22 mouse cellular contexts compared by ENCODE assay signal in genomic region chr5:97533733-97534132, GRCm38 (mm10).
DNase-seq lines count a peak whose midpoint lies in the region; ATAC-seq and TF ChIP-seq lines count a peak whose summit lies in the region.
"Had no signal": no experiment of that assay in that cellular context is flagged by ENCODE, and none has a peak within 500 bp of the region (broad histone marks: within the 10 kb centered on the region; RNA-seq: fewer than 3 reads in every experiment).

No protein-coding gene starts in this region.

- no peak overlapping the region for H3K9ac ChIP-seq in forebrain, postnatal 0 days

- no peak overlapping the region for H3K27ac ChIP-seq in forebrain, postnatal 0 days (ENCODE audit: low read depth, low read length)
- no peak overlapping the region for H3K27ac ChIP-seq in forebrain, embryonic 10.5 days
- no peak overlapping the region for H3K27ac ChIP-seq in testis, adult 2 months (ENCODE audit: control insufficient read depth, insufficient read depth, low read depth, low read length)

- no peaks in the 10 kb centered on the region for H3K36me3 ChIP-seq in forebrain, postnatal 0 days (ENCODE audit: insufficient read depth)
- H3K36me3 ChIP-seq in forebrain, embryonic 10.5 days (replicated peaks), result no peaks in the 10 kb centered on the region
- no peaks in the 10 kb centered on the region for H3K36me3 ChIP-seq in megakaryocyte, embryonic 14.5 days (replicated peaks; ENCODE audit: low read length)
- no peaks in the 10 kb centered on the region for H3K36me3 ChIP-seq in testis, adult 2 months (ENCODE audit: control insufficient read depth, insufficient read depth, low read length)
- H3K36me3 ChIP-seq: G1E had no signal

- TF ChIP-seq CTCF in forebrain, postnatal 0 days (IDR thresholded peaks at IDR 0.05; ENCODE audit: low read depth), result no peak
- TF ChIP-seq CTCF in testis, adult 2 months (IDR thresholded peaks at IDR 0.05; ENCODE audit: control insufficient read depth, insufficient read depth, insufficient replicate concordance, low read depth, low read length), result no peak

- H3K4me1 ChIP-seq in forebrain, postnatal 0 days (ENCODE audit: insufficient read depth), result no peaks in the 10 kb centered on the region
- H3K4me1 ChIP-seq in forebrain, embryonic 10.5 days, result peaks cover 9% of the 10 kb centered on the region
- no peaks in the 10 kb centered on the region for H3K4me1 ChIP-seq in megakaryocyte, embryonic 14.5 days
- no peaks in the 10 kb centered on the region for H3K4me1 ChIP-seq in testis, adult 2 months (ENCODE audit: control insufficient read depth, insufficient read depth, low read length)

- no peak overlapping the region for H3K4me3 ChIP-seq in forebrain, postnatal 0 days (ENCODE audit: low read depth, low read length)
- no peak overlapping the region for H3K4me3 ChIP-seq in forebrain, embryonic 10.5 days
- peak overlapping the region; percentile 33 for H3K4me3 ChIP-seq in megakaryocyte, embryonic 14.5 days (replicated peaks)
- H3K4me3 ChIP-seq in testis, adult 2 months (ENCODE audit: control insufficient read depth, low read depth, low read length), result peak overlapping the region; percentile 30

- no peaks in the 10 kb centered on the region for H3K9me3 ChIP-seq in forebrain, postnatal 0 days (ENCODE audit: low read length)
- H3K9me3 ChIP-seq in forebrain, embryonic 10.5 days, result no peaks in the 10 kb centered on the region
- no peaks in the 10 kb centered on the region for H3K9me3 ChIP-seq in megakaryocyte, embryonic 14.5 days

- WGBS in forebrain, postnatal 0 days, result 63% methylated on average over 5 of the region's 5 CpGs
- WGBS in forebrain, embryonic 10.5 days, result 84% methylated on average over 5 of the region's 5 CpGs

- ATAC-seq in forebrain, postnatal 0 days, result peak; percentile 43; the same call in 1 of the 2 replicates
- peak; percentile 92 for ATAC-seq in frontal cortex, adult (ENCODE audit: low TSS enrichment)
- no peak for ATAC-seq in megakaryocyte, adult 5-6 weeks (ENCODE audit: poor library complexity, severe bottlenecking)
- ATAC-seq: activated CD4-positive, CD25-positive, alpha-beta regulatory T cell, adult 4 months; CD4-positive, CD25-positive, alpha-beta regulatory T cell, adult 4 months; Patski had no signal

- no peak overlapping the region for H3K4me2 ChIP-seq in forebrain, postnatal 0 days (ENCODE audit: low read depth)

- no peaks in the 10 kb centered on the region for H3K27me3 ChIP-seq in forebrain, postnatal 0 days (ENCODE audit: insufficient read depth, low read length)
- no peaks in the 10 kb centered on the region for H3K27me3 ChIP-seq in forebrain, embryonic 10.5 days (ENCODE audit: poor library complexity, severe bottlenecking)
- no peaks in the 10 kb centered on the region for H3K27me3 ChIP-seq in megakaryocyte, embryonic 14.5 days (replicated peaks)
- no peaks in the 10 kb centered on the region for H3K27me3 ChIP-seq in testis, adult 2 months (ENCODE audit: control insufficient read depth, insufficient read depth, low read length)
- H3K27me3 ChIP-seq: CH12.LX had no signal

- peak; percentile 4 for DNase-seq in forebrain, postnatal 0 days
- no peak for DNase-seq in forebrain, embryonic 10.5 days (ENCODE audit: extremely low spot score, low spot score)
- no peak for DNase-seq in frontal cortex, postnatal 25 days (ENCODE audit: low spot score in 2 of 2)
- DNase-seq in testis, postnatal 14 days (ENCODE audit: low spot score), result no peak
- DNase-seq: adrenal gland, adult 2 months; adrenal gland, adult 8-10 months; adrenal gland, postnatal 10 days; adrenal gland, postnatal 14 days; adrenal gland, postnatal 25 days; adrenal gland, postnatal 36 days; B cell, adult 2 months; cerebellum, adult 11 months; cerebellum, adult 11-12 months had no signal

- no peak for TF ChIP-seq POLR2A in testis, adult 2 months (IDR thresholded peaks at IDR 0.05; ENCODE audit: control insufficient read depth, low read depth, low read length)

Comparison
In these comparisons a context has a peak if more than half of its experiments do, and no peak if none do; other contexts are left out.
1. H3K4me3 ChIP-seq: peak in megakaryocyte, embryonic 14.5 days (single experiment) and testis, adult 2 months (single experiment); none in forebrain, postnatal 0 days (single experiment) and forebrain, embryonic 10.5 days (single experiment).